Mouse (Mus musculus) cerebellum, adult 9-11 months (tissue): ENCODE results near the gene Snf8.

Experiments used
- DNase-seq: peaks from one replicate; pipeline ENCODE4 v3.0.0; 2022

The Snf8 gene

DNA sequence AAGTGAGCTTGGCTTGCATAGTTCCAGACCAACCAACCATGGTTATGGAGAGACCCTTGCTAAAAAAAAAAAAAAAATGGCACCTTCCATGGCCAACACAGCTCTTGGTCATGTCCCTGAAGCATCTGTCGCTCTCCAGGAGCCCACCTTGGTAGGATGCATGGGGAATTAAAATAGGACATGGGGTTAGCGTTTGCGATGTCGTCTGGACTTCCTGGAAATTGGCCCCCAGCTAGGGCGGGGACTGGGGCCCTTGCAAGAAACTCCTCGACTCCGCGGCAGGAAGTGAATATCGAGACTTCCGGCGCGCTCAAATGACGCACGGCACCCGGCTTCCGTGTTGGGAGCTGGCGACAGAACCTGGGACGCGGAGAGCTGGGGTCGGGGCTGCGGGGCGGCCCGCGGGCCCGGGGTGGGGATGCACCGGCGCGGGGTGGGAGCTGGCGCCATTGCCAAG, at the start of gene Snf8:
Snf8 (plus strand) TSS at position 290 of the 457 bp plus-strand sequence.
- peak; percentile 93 for DNase-seq

DNA sequence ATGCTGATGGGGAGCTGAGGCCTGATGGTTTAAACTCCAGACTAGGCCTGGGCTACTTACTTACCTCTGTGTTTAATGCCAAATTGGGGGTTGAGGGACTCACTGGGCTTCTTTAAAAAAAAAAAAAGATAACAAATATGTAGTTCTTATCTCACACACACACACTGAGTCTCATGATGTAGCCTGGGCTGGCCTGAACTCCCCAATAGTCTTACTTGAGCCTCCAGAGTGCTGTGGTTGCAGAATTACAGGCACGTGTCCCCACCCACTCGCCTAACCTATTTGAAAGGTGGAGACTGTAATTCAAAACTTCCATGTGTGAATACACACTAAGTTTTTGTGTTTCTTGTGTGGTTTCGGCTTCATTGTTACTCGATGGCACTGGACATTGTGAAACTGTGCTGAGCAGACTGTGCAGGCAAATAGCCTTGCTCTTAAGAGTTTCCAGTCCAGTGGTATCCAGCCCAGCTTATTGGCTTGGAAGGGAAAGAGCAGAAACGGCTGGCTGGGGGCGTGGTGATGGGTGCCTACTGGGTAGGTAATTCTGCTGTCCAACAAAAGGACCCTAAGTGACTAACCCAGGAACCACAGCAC, 46.7 kb upstream of the Snf8 start:
- DNase-seq = no peak

- no peak for DNase-seq
Observed at GRCm38 (mm10) chr11:95988533-95988932, 46.2 kb upstream of the Snf8 start.

DNA sequence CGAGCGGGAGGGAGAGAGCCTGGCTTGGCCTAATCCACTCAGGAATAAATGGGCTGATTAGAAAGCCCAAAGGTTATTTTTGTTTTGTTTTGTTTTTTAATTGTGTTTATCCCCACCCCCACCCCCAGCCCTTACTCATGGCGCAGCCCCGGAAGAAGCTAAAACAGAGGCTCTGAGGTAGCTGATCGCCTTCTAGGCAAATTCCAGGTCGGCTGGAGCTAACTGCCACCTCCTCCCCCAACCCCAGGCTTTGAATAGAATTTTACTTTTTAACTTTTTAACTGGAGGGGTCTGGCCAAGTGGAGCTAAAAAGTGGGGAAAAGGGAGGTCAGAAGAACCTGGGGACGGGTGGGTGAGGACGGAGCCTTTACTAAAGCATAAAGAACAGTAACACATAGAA, 44.8 kb upstream of the Snf8 start:
- no peak for DNase-seq

GRCm38 (mm10) chr11:95990431-95990830, 44.3 kb upstream of the Snf8 start:
- no peak for DNase-seq

GRCm38 (mm10) chr11:95990886-95991708, 43.6 kb upstream of the Snf8 start:
- DNase-seq = no peak

DNA sequence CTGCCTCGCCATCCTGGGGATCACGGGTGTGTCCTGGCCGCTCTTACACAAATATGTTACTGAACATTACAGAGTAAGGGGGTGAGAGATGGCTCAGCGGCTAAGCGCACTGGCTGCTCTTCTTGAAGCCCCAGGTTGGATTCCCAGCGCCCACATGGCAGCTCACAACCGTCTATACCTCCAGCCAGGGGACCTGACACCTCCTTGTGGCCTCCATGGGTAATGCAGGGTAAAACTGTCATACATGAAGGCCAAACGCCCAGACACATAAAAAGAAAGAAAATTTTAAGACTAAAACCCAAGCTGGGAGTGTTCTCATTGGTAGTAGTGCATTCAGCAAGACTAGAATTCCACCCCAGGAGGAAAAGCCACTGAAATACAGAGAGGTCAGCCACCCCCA, 40.5 kb upstream of the Snf8 start:
- DNase-seq = no peak

- DNase-seq = no peak
Observed at GRCm38 (mm10) chr11:96003100-96003900, 31.4 kb upstream of the Snf8 start.

GRCm38 (mm10) chr11:96003969-96004792, 30.5 kb upstream of the Snf8 start:
- no peak for DNase-seq

DNA sequence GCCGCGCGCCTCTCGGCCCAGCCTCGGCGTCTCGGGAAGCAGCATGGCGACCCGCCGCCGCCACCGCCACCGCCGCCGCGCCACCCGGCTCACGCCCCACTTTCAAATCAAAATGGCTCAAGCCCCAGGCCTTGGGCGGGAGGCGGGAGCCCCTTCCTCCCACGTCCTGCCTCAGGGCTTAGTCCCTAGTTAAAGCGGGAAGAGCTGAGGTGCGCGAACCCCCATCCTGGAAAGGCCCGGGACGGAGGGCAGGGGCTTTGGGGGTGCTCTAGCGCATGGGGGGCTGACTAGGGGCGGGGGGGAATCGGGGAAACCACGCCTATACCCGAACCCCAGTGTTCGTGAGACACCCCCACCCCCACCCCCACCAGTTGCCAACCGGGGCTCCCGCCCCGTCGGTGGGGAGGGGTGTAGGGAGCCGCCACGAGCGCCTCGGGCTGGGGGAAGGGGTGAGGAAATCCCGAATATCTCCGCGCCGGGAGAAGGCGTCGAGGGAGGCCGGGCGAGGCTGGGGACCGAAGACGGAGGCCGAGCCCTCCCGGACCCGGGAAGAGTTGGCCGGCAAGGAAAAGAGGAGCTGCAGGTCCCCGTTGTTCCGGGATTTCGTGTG, 29.8 kb upstream of the Snf8 start:
- DNase-seq = no peak

- no peak for DNase-seq
Observed at GRCm38 (mm10) chr11:96005403-96006271, 29.0 kb upstream of the Snf8 start, which contains the start of gene Igf2bp1. Gene Igf2bp1 (minus strand): TSS chr11:96005940.

- DNase-seq = no peak
Observed at GRCm38 (mm10) chr11:96006367-96006851, 28.3 kb upstream of the Snf8 start.

DNA sequence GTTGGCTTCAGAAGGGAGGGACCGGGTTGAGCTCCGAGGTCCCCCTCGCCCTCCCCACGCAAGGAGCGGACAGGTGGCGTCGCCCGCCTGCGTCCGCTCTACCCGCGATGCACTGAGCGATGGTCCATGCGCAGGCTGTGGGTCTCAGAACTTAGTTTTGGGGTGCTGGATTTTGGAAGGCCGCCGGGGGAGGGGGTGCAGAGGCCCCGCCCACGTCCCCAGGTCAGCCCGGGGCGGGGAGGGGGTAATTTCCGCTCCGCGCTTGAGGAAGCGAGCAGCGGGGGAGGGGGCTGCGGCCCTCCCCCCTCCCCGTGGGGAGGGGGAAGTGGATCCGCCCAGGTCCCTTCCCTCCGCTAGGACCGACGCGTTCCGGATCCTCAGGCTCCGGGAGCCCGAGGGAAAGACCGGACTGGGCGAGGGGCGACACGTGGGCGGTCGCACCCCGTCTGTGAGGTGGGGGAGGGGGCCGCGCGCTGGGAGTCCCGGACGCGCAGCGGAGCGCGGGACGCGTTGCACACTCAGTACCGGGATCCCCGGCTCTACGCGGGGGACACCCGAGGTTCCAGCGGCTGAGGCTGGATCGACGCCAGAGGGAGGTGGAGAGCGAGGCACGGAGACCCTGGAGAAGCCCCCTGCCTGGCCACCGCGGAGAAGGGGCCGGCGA, 27.7 kb upstream of the Snf8 start:
- DNase-seq = peak; percentile 6

GRCm38 (mm10) chr11:96007516-96008235, 27.0 kb upstream of the Snf8 start:
- DNase-seq = no peak

GRCm38 (mm10) chr11:96008827-96009226, 25.9 kb upstream of the Snf8 start:
- no peak for DNase-seq

DNA sequence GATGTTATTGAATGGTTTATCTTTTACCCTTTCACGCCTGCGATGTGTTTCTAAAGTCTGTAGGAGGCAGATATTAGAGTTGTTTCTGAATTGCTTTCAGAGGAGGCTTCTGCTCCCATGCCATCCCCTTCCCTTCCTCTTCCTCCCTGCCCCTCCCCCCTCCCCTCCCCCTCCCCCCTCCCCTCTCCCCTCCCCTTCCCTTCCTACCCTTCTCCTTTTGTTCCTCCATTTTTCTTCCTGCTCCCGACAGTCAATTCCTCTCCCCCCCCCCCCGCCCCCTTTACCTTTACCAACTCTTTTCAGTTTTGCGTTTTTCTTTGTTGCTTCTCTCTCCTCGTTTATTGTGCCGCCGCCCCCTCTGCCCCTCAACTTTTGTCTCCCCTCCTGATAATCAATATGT, 22.7 kb upstream of the Snf8 start:
- no peak for DNase-seq

DNA sequence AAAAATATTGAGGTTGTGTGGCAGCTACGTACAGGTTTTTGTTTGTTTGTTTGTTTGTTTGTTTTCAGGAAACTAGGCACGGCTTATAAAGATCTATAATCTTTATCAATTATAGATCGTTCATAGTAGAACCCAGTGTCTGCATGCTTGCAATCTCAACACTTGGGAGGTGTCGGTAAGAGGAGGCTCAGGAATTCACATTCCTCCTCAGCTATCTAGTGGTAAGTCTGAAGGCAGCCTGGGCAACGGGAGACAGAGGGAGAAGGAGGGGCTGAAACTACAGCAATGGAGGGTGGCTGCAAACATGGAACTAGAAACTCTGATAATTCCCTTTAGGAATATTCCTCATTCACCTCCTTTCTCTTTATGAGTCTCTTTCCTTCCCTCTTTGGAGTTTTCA, 19.3 kb upstream of the Snf8 start:
- DNase-seq = no peak

DNA sequence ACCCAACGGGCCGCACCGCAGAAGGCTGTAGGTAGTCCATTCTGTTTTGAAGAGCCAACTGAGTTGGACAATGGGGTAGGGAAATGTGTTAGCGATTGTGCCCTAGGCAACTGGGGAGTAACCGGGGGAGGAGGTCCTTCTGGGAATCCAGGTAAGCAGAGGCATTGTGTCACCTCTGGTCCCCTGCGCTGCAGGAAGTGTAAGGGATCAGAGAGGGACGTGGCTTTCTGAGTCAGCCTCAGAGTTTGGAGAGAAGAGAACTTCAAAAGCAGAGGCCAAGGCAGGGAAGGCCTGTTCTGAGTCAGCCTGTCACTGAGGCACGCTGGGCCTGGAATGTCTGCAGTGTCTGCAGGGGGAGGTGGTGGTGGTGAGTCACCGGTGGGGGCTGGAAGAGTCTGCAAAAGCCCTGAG, 16.7 kb upstream of the Snf8 start:
- DNase-seq = no peak

- DNase-seq = no peak
Observed at GRCm38 (mm10) chr11:96020622-96021021, 14.1 kb upstream of the Snf8 start.

- DNase-seq = no peak
Observed at GRCm38 (mm10) chr11:96028130-96028529, 6.6 kb upstream of the Snf8 start.
